17 mouse cellular contexts compared by ENCODE assay signal in the genomic region with DNA sequence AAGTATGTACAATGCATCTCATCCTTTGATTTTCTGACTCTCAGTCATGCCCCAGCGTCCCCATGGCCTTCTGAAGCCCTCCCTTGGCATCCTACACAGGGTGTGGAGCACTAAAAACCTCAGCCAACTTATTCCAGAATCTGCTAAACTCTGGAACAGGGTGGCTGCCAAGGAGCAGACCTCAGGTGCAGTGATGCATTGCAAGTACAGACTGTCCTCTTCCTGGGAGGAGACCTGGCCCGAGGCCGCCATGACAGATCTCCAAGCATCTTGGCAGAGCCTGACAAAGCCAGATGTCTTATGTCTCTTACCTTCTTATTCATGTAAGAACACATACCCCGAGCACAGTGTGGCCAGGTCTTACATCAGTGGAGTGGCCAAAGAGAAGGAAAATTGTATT.
DNase-seq lines count a peak whose midpoint lies in the region; ATAC-seq lines count a peak whose summit lies in the region.
"Had no signal": no experiment of that assay in that cellular context is flagged by ENCODE, and none has a peak within 500 bp of the region (broad histone marks: within the 10 kb centered on the region; RNA-seq: fewer than 3 reads in every experiment).

No protein-coding gene starts in this region.

- peak; percentile 38 for DNase-seq in gastrocnemius, adult 18-20 months (ENCODE audit: low spot score)
- no peak for DNase-seq in gastrocnemius, postnatal 4 days (ENCODE audit: low spot score in 2 of 2)
- DNase-seq in cerebellum, postnatal 25 days = peak; percentile 63 to 66
- DNase-seq in spleen, postnatal 4 days (ENCODE audit: low spot score in 2 of 2) = no peak
- DNase-seq in right cerebral cortex, adult 18-20 months = no peak
- DNase-seq in right cerebral cortex, postnatal 10 days (ENCODE audit: low spot score in 2 of 2) = no peak
- DNase-seq: adrenal gland, postnatal 10 days; heart, postnatal 36 days; lung, adult 2 months; midbrain, embryonic 14.5 days had no signal

- no peaks in the 10 kb centered on the region for H3K36me3 ChIP-seq in megakaryocyte, embryonic 14.5 days (replicated peaks; ENCODE audit: low read length)
- H3K36me3 ChIP-seq: embryonic facial prominence, embryonic 12.5 days; heart, embryonic 13.5 days; stomach, embryonic 15.5 days had no signal

- H3K27me3 ChIP-seq in megakaryocyte, embryonic 14.5 days (replicated peaks) = no peaks in the 10 kb centered on the region
- H3K27me3 ChIP-seq: CH12.LX; embryonic facial prominence, embryonic 12.5 days; stomach, embryonic 15.5 days had no signal

- H3K4me1 ChIP-seq in megakaryocyte, embryonic 14.5 days = no peaks in the 10 kb centered on the region
- H3K4me1 ChIP-seq: heart, embryonic 13.5 days; stomach, embryonic 15.5 days had no signal

- peak overlapping the region; percentile 77 for H3K4me3 ChIP-seq in megakaryocyte, embryonic 14.5 days (replicated peaks)
- H3K4me3 ChIP-seq: embryonic facial prominence, embryonic 12.5 days; heart, embryonic 13.5 days; stomach, embryonic 15.5 days had no signal

- peaks cover 56% of the 10 kb centered on the region for H3K9me3 ChIP-seq in megakaryocyte, embryonic 14.5 days
- H3K9me3 ChIP-seq: embryonic facial prominence, embryonic 12.5 days; heart, embryonic 13.5 days; stomach, embryonic 15.5 days had no signal

- ATAC-seq in megakaryocyte, adult 5-6 weeks (ENCODE audit: poor library complexity, severe bottlenecking) = no peak
- ATAC-seq: hindbrain, embryonic 16.5 days had no signal

Comparison
In these comparisons a context has a peak if more than half of its experiments do, and no peak if none do; other contexts are left out.
1. DNase-seq: peak in gastrocnemius, adult 18-20 months (single experiment) and cerebellum, postnatal 25 days (2 of 2); none in gastrocnemius, postnatal 4 days (0 of 2), spleen, postnatal 4 days (0 of 2), right cerebral cortex, adult 18-20 months (single experiment) and right cerebral cortex, postnatal 10 days (0 of 2).